Mouse (Mus musculus) testis, postnatal 10 days (tissue): ENCODE measurements around the gene Shkbp1.

Experiments used
- DNase-seq: peaks from one replicate; pipeline ENCODE4 v3.0.0; 2021; ENCODE audit warnings: low spot score

The Shkbp1 gene

GRCm38 (mm10) chr7:27333316-27333941 is 22.4 kb downstream of the Shkbp1 start:
- DNase-seq: peak; percentile 80

- peak; percentile 95 for DNase-seq
Observed at GRCm38 (mm10) chr7:27332353-27333199, 23.2 kb downstream of the Shkbp1 start.

GRCm38 (mm10) chr7:27331854-27332253 is 24.0 kb downstream of the Shkbp1 start:
- DNase-seq: no peak

GRCm38 (mm10) chr7:27331541-27331851 is 24.3 kb downstream of the Shkbp1 start:
- peak; percentile 72 for DNase-seq

GRCm38 (mm10) chr7:27330709-27331540 is 24.9 kb downstream of the Shkbp1 start:
- peak; percentile 97 for DNase-seq

GRCm38 (mm10) chr7:27329981-27330380 is 25.8 kb downstream of the Shkbp1 start:
- no peak for DNase-seq

GRCm38 (mm10) chr7:27329326-27329947 is 26.4 kb downstream of the Shkbp1 start:
- DNase-seq: peak; percentile 92

- peak; percentile 68 for DNase-seq
Observed at GRCm38 (mm10) chr7:27328648-27329047, 27.2 kb downstream of the Shkbp1 start.

GRCm38 (mm10) chr7:27328161-27328560 is 27.7 kb downstream of the Shkbp1 start:
- DNase-seq: no peak

- no peak for DNase-seq
Observed at GRCm38 (mm10) chr7:27327500-27327899, 28.3 kb downstream of the Shkbp1 start.

- peak; percentile 61 for DNase-seq
Observed at GRCm38 (mm10) chr7:27326101-27326880, 29.5 kb downstream of the Shkbp1 start.

- DNase-seq: peak; percentile 74
Observed at GRCm38 (mm10) chr7:27325697-27326096, 30.1 kb downstream of the Shkbp1 start.

GRCm38 (mm10) chr7:27324928-27325327 is 30.9 kb downstream of the Shkbp1 start:
- DNase-seq: no peak

- peak; percentile 46 for DNase-seq
Observed at GRCm38 (mm10) chr7:27324161-27324560, 31.7 kb downstream of the Shkbp1 start.

GRCm38 (mm10) chr7:27323001-27323400 is 32.8 kb downstream of the Shkbp1 start:
- peak; percentile 42 for DNase-seq

- DNase-seq: peak; percentile 40
Observed at GRCm38 (mm10) chr7:27322291-27322690, 33.5 kb downstream of the Shkbp1 start.

- DNase-seq: peak; percentile 39
Observed at GRCm38 (mm10) chr7:27319411-27319810, 36.4 kb downstream of the Shkbp1 start.

- DNase-seq: peak; percentile 36
Observed at GRCm38 (mm10) chr7:27315958-27316357, 39.9 kb downstream of the Shkbp1 start.

- DNase-seq: no peak
Observed at GRCm38 (mm10) chr7:27314393-27314792, 41.4 kb downstream of the Shkbp1 start.

GRCm38 (mm10) chr7:27311651-27312284 is 44.1 kb downstream of the Shkbp1 start:
- no peak for DNase-seq

- DNase-seq: no peak
Observed at GRCm38 (mm10) chr7:27310996-27311535, 44.8 kb downstream of the Shkbp1 start.
